Mouse (Mus musculus) MEL (cell line): Measurements from ENCODE around the gene Arid1b.

Experiments
- CTCF ChIP-seq, 3 experiments: IDR thresholded peaks in 2 of 3; conservative IDR thresholded peaks in 1 of 3; 2 replicates each; pipeline ENCODE4 v1.5.1; 2011 to 2012; ENCODE audit warnings: low read length in 3 of 3, low read depth in 2 of 3, mild to moderate bottlenecking in 2 of 3, improper control_type of control experiment in 1 of 3, inconsistent platforms in 1 of 3, mixed read lengths in 1 of 3, moderate library complexity in 1 of 3; ENCODE audit not compliant: control insufficient read depth in 1 of 3, insufficient read depth in 1 of 3, poor library complexity in 1 of 3, severe bottlenecking in 1 of 3
- EP300 ChIP-seq, 2 experiments: IDR thresholded peaks; 2 replicates each; pipeline ENCODE4 v1.6.1; 2011; ENCODE audit warnings: improper control_type of control experiment in 2 of 2, low read length in 2 of 2, low read depth in 1 of 2, mild to moderate bottlenecking in 1 of 2
- GABPA ChIP-seq: IDR thresholded peaks from 2 replicates; pipeline ENCODE4 v1.6.1; 2012; ENCODE audit warnings: low read depth, mild to moderate bottlenecking, inconsistent platforms, low read length, improper control_type of control experiment, moderate library complexity
- HCFC1 ChIP-seq: IDR thresholded peaks from 2 replicates; pipeline ENCODE4 v1.6.1; 2012; ENCODE audit warnings: low read depth, mild to moderate bottlenecking, inconsistent platforms, low read length, improper control_type of control experiment, moderate library complexity
- MXI1 ChIP-seq: IDR thresholded peaks from 2 replicates; pipeline ENCODE4 v1.6.1; 2011; ENCODE audit warnings: mild to moderate bottlenecking, low read depth, low read length, improper control_type of control experiment
- MYC ChIP-seq: IDR thresholded peaks from 2 replicates; pipeline ENCODE4 v1.6.1; 2011; ENCODE audit warnings: low read depth, mild to moderate bottlenecking, low read length, improper control_type of control experiment, moderate library complexity
- POLR2A ChIP-seq, 2 experiments: IDR thresholded peaks; 2 replicates each; pipeline ENCODE4 v1.6.1; 2011 to 2012; ENCODE audit warnings: low read length in 2 of 2, mild to moderate bottlenecking in 2 of 2, control low read depth in 1 of 2, improper control_type of control experiment in 1 of 2, low read depth in 1 of 2, moderate library complexity in 1 of 2; ENCODE audit not compliant: control insufficient read depth in 1 of 2, insufficient read depth in 1 of 2, poor library complexity in 1 of 2
- POLR2AphosphoS5 ChIP-seq: IDR thresholded peaks from 2 replicates; pipeline ENCODE4 v1.6.1; 2012; ENCODE audit warnings: low read depth, borderline replicate concordance, mild to moderate bottlenecking, inconsistent platforms, low read length, moderate library complexity, mixed read lengths
- RAD21 ChIP-seq: IDR thresholded peaks from 2 replicates; pipeline ENCODE4 v1.6.1; 2011; ENCODE audit warnings: mild to moderate bottlenecking, low read depth, low read length, improper control_type of control experiment
- TBP ChIP-seq: IDR thresholded peaks from 2 replicates; pipeline ENCODE4 v1.8.0; 2011; ENCODE audit warnings: low read depth, low read length, improper control_type of control experiment
- TCF12 ChIP-seq: IDR thresholded peaks from 2 replicates; pipeline ENCODE4 v1.6.1; 2014; ENCODE audit warnings: low read depth, mild to moderate bottlenecking, inconsistent platforms, low read length, improper control_type of control experiment, moderate library complexity
- ZC3H11A ChIP-seq: IDR thresholded peaks from 2 replicates; pipeline ENCODE4 v1.6.1; 2012; ENCODE audit warnings: low read depth, mild to moderate bottlenecking, inconsistent platforms, low read length, improper control_type of control experiment

- TF ChIP-seq MXI1 = no peak
- TF ChIP-seq MYC = no peak
- no peak for TF ChIP-seq POLR2AphosphoS5
- no peak for TF ChIP-seq EP300 (IDR thresholded peaks at IDR 0.05; ENCODE audit: low read depth in 1 of 2, low read length in 2 of 2)
- no peak for TF ChIP-seq CTCF (IDR thresholded peaks at IDR 0.05 in 2 of 3, conservative IDR thresholded peaks at IDR 0.05 in 1 of 3; ENCODE audit: control insufficient read depth in 1 of 3, insufficient read depth in 1 of 3, low read depth in 2 of 3, low read length in 3 of 3, poor library complexity in 1 of 3, severe bottlenecking in 1 of 3)
- TF ChIP-seq ZC3H11A = no peak
- no peak for TF ChIP-seq GABPA
- no peak for TF ChIP-seq HCFC1
- TF ChIP-seq RAD21 = no peak
- no peak for TF ChIP-seq TBP
- no peak for TF ChIP-seq POLR2A (IDR thresholded peaks at IDR 0.05; ENCODE audit: control insufficient read depth in 1 of 2, insufficient read depth in 1 of 2, low read depth in 1 of 2, low read length in 2 of 2, poor library complexity in 1 of 2)
- no peak for TF ChIP-seq TCF12
These were observed 383.2 kb downstream of the Arid1b start for GRCm38 (mm10) chr17:5377151-5377929.
